Mouse (Mus musculus): ENCODE data around the gene Fyn. TPM values are rescaled to one million over a fixed set of nuclear protein-coding genes. Genes with fewer than 3 reads are reported as not detected.

The Fyn gene
- polyA plus RNA-seq, 1 experiment, result 56.4 TPM

DNA sequence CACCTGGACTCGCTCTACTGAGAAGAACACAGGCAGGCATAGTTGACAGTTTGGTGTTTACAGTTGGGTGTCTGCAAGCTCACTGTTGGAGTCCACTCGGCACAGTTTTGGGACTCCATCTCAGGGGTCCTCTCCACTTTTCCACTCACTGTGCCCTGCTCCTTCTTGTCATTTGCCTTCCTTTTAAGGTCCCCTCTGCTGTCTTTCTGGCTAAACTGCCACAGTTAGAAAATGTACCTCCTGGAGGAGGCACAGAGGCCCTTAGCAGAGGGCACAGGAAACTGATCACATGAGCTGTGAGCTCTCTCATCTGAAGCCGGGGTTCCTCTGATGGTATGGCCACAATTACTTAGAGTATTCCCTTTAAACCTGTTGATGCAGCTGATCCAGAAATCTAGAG is 120.3 kb downstream of the Fyn start:
- Histone ChIP-seq H3K4me3 (ENCODE audit: insufficient read depth, low read length) (no peak overlapping the region), H3K4me1 (ENCODE audit: control insufficient read depth, insufficient read depth, low read length) (peaks cover 18% of the 10 kb centered on the region), H3K27ac (ENCODE audit: insufficient read depth, low read length) (no peak overlapping the region)
- TF ChIP-seq POLR2A (IDR thresholded peaks at IDR 0.05; ENCODE audit: low read depth, low read length), result no peak
- no peak for TF ChIP-seq CTCF (IDR thresholded peaks at IDR 0.05; ENCODE audit: borderline replicate concordance, insufficient read depth, low read length)

DNA sequence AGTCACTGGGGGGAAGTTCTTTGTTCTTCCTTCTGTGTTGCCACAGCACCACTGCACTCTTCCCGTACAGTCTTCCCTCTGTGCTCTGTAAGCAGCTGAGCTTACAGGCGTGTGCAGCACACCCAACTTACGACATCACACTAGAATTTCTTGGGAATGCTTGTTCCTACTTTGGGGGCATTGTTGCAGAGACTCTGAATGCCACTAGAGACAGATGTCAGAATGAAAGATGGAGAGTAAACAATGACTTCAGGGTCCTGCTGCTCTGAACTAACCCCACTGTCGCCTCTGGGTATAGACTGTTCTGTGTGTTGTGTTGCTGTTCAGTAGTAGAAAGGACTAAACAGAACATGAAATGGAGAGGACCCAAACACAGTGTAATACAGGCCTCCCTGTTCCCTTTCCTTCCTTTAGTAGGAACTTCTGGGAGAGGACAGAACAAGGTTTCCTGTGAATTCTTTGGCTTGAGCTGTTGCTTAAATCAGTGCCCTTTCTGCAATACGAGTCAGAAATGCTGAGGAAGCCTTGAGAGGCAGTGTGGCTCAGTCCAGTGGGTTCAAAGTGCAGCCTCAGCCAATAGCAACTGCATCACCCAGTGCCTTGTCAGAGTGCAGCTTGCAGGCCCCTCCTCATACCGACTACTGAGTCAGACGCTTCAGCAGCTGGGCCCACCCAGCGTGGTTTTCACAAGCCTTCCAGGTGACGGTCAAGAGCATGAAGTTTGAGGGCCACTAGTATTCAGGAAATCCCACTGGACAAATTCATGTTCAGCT is 121.9 kb downstream of the Fyn start:
- no peak overlapping the region for H3K27ac ChIP-seq (ENCODE audit: insufficient read depth, low read length)
- TF ChIP-seq CTCF (IDR thresholded peaks at IDR 0.05; ENCODE audit: borderline replicate concordance, insufficient read depth, low read length) (no peak), POLR2A (IDR thresholded peaks at IDR 0.05; ENCODE audit: low read depth, low read length) (no peak)
- H3K4me1 ChIP-seq (ENCODE audit: control insufficient read depth, insufficient read depth, low read length), result peaks cover 17% of the 10 kb centered on the region

DNA sequence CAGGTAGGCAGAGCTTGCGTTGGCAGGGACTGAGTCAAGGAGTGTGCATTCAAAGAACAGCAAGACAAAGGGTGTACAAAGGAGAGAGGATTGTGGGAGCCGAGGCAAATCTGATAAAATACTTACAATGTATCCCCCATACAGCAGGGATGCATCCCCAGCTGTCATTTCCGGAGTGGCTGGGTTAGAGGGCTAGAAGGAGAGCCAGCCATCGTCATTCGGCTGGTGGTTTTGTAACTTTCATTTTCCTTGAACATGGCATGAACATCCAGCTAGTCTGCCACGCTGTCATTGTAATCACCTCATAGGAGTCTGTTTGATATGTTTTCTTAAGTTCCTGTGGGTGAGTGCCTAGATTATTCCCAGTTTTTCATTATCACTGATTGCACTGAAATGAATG is 123.5 kb downstream of the Fyn start:
- peaks cover 11% of the 10 kb centered on the region for H3K4me1 ChIP-seq (ENCODE audit: control insufficient read depth, insufficient read depth, low read length)
- H3K4me3 ChIP-seq (ENCODE audit: insufficient read depth, low read length), result no peak overlapping the region
- no peak for TF ChIP-seq POLR2A (IDR thresholded peaks at IDR 0.05; ENCODE audit: low read depth, low read length)
- TF ChIP-seq CTCF (IDR thresholded peaks at IDR 0.05; ENCODE audit: borderline replicate concordance, insufficient read depth, low read length), result no peak
- H3K27ac ChIP-seq (ENCODE audit: insufficient read depth, low read length), result no peak overlapping the region

More for the DNA sequence above, 121.9 kb downstream of the Fyn start:
- no peak overlapping the region for H3K4me3 ChIP-seq (ENCODE audit: insufficient read depth, low read length)

DNA sequence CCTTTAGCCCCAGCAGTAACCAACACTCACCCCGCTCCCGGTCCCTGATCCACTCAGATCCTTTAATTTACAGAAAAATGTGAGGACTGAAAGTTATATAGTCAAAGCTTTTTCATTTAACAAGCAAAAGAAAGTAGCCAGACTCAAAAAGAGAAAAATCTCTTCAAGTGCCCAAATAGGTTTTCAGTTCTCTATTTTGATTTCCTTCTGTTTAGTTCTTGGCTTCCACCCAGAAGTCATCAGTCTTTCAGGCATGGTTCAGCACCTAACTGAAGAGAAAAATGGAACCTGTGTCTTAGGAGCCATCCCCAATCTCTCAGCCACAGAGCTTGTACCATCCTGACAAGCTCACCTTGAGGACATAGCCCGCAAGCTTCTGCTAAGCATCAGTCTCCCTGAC is 124.4 kb downstream of the Fyn start:
- peaks cover 11% of the 10 kb centered on the region for H3K4me1 ChIP-seq (ENCODE audit: control insufficient read depth, insufficient read depth, low read length)
- TF ChIP-seq CTCF (IDR thresholded peaks at IDR 0.05; ENCODE audit: borderline replicate concordance, insufficient read depth, low read length) (no peak), POLR2A (IDR thresholded peaks at IDR 0.05; ENCODE audit: low read depth, low read length) (no peak)
- H3K27ac ChIP-seq (ENCODE audit: insufficient read depth, low read length), result no peak overlapping the region
- H3K4me3 ChIP-seq (ENCODE audit: insufficient read depth, low read length), result no peak overlapping the region

DNA sequence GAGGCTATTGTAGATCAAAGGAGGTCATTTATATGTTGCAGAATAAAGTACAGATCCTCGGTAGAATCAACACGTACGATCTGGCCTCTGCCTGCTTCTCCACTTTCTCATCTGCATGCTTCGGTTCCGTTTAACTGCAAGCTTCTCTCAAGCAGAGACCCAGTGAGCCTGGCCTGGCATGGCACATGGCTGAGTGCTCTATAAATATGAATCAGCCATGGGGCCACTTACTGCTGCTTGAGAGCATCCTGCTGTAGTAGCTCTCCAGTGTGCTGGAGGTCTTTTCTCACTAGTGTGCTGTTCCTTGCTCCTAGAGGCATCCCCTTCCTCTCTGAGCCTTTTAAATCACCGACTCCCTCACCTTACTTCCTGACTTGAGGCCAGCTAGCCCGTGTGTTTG is 130.0 kb downstream of the Fyn start:
- no peak overlapping the region for H3K27ac ChIP-seq (ENCODE audit: insufficient read depth, low read length)
- H3K4me3 ChIP-seq (ENCODE audit: insufficient read depth, low read length), result no peak overlapping the region
- TF ChIP-seq CTCF (IDR thresholded peaks at IDR 0.05; ENCODE audit: borderline replicate concordance, insufficient read depth, low read length), result no peak
- TF ChIP-seq POLR2A (IDR thresholded peaks at IDR 0.05; ENCODE audit: low read depth, low read length), result no peak
- no peaks in the 10 kb centered on the region for H3K4me1 ChIP-seq (ENCODE audit: control insufficient read depth, insufficient read depth, low read length)

DNA sequence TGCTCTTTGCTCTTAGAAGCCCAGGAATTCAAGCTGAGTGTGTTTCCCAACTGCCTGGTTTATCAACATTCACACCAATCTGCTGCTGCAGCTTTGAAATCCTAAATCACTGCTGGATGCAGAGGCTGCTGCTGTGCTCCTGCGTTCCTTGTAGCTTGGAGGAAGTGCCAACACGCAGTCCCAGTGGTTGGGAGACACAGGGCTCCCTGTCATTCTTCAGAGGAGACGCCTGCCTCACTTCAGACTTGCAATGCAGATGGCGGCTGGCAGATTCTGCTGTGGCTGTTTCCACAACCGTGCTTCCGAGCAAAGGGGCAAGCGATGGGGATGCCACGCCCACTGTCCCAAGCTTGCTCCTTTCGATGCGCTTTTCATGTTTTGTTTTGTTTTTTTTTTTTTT is 132.9 kb downstream of the Fyn start:
- H3K4me1 ChIP-seq (ENCODE audit: control insufficient read depth, insufficient read depth, low read length), result peaks cover 10% of the 10 kb centered on the region
- TF ChIP-seq CTCF (IDR thresholded peaks at IDR 0.05; ENCODE audit: borderline replicate concordance, insufficient read depth, low read length), result no peak
- TF ChIP-seq POLR2A (IDR thresholded peaks at IDR 0.05; ENCODE audit: low read depth, low read length), result no peak
- no peak overlapping the region for H3K4me3 ChIP-seq (ENCODE audit: insufficient read depth, low read length)
- H3K27ac ChIP-seq (ENCODE audit: insufficient read depth, low read length), result no peak overlapping the region

DNA sequence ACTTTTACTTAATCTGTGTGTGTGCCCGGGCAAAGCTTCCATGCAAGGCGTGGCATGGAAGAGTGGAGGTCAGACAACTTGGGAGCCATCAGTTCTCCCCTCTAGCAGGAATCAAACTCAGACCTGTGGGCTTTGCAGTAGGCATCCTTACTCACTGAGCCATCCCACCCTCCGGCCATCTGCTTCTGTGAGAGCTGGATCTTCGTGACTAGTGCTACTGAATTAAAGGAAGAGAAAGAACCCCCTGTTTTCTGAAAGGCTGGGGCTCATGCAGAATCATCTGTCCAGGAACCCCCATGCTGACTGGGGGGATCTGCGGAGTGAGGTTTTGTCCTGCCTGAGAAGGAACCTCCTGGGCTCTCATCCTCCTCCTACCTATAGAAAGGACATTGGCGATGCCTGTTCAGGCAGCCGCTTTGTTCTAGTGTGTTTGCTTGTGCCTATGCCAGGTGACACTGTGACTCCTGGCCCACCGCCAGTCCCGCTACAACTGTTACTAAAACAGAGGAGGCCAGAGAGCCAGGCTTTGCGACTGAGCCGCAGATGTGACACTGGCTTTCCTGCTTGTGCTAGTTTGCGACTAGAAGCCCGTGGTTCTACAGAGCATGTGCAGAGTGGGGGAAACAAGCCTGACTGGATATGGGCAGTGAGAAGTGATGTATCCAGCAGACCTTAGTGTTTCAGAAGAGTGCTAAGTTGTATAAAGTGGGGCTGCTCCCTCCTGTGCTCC is 133.5 kb downstream of the Fyn start:
- Histone ChIP-seq H3K4me3 (ENCODE audit: insufficient read depth, low read length) (no peak overlapping the region), H3K4me1 (ENCODE audit: control insufficient read depth, insufficient read depth, low read length) (peaks cover 10% of the 10 kb centered on the region), H3K27ac (ENCODE audit: insufficient read depth, low read length) (no peak overlapping the region)
- TF ChIP-seq POLR2A (IDR thresholded peaks at IDR 0.05; ENCODE audit: low read depth, low read length) (no peak), CTCF (IDR thresholded peaks at IDR 0.05; ENCODE audit: borderline replicate concordance, insufficient read depth, low read length) (no peak)

DNA sequence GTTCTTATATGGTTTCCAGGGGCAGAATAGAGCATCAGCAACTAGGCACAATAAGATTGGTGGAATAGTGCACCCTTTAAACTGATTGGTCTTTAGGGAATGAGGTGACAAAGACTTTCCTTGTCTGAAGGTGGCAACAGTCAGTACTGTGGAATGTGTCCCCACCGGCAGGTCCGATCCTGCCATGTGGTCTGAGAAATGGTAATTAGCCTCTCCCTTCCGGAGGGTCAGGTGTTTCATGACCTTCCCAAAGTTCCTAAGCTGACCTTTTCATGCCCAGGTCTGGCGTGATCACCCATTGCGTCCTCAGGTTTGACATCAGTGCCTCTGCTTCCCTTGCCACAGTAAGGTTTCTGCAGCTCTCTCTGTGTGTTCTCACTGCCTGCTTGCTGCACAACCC is 134.7 kb downstream of the Fyn start:
- Histone ChIP-seq H3K27ac (ENCODE audit: insufficient read depth, low read length) (no peak overlapping the region), H3K4me3 (ENCODE audit: insufficient read depth, low read length) (no peak overlapping the region), H3K4me1 (ENCODE audit: control insufficient read depth, insufficient read depth, low read length) (peaks cover 10% of the 10 kb centered on the region)
- no peak for TF ChIP-seq CTCF (IDR thresholded peaks at IDR 0.05; ENCODE audit: borderline replicate concordance, insufficient read depth, low read length)
- no peak for TF ChIP-seq POLR2A (IDR thresholded peaks at IDR 0.05; ENCODE audit: low read depth, low read length)

DNA sequence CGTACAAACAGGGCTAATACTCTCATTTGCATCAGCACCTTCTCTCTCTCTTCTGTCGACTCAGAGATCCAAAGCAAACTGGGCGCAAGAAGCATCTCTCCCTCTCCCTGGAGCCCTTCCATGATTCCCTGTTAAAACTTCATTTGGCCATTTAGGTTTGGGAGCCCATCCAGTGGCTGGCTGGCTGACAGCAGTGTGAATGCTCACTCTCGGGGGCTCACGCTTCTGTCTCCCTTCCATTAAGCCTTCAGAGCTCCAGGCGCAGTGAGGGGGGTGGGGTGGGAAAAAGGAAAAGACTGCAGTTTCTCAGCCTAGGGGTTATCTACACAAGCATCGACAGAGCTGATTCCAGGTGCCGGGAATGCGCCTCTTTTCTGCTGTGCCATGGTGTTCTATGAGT is 136.4 kb downstream of the Fyn start:
- H3K4me1 ChIP-seq (ENCODE audit: control insufficient read depth, insufficient read depth, low read length), result peaks cover 11% of the 10 kb centered on the region
- no peak overlapping the region for H3K27ac ChIP-seq (ENCODE audit: insufficient read depth, low read length)
- H3K4me3 ChIP-seq (ENCODE audit: insufficient read depth, low read length), result no peak overlapping the region
- TF ChIP-seq POLR2A (IDR thresholded peaks at IDR 0.05; ENCODE audit: low read depth, low read length), result no peak
- TF ChIP-seq CTCF (IDR thresholded peaks at IDR 0.05; ENCODE audit: borderline replicate concordance, insufficient read depth, low read length), result no peak

DNA sequence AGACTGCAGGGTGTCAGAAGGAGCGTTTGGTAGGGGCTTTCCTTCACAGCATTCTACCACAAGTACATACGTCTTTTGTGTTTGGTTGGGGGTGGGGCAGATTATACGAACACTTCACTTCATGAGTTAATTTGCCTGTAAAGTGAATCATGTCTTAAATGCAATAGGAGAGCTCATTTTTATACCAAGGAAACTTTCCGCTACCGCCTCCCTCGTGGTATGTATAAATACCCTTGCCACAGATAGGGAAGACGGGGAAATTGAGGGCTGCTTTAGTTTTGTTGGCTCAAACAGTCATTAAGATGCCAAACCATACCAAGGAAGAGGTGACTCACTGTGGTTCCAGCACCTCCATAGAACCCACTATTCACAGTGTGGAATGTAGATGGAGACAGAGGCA is 137.0 kb downstream of the Fyn start:
- peaks cover 13% of the 10 kb centered on the region for H3K4me1 ChIP-seq (ENCODE audit: control insufficient read depth, insufficient read depth, low read length)

More for the DNA sequence above, 137.0 kb downstream of the Fyn start:
- Histone ChIP-seq H3K27ac (ENCODE audit: insufficient read depth, low read length) (no peak overlapping the region), H3K4me3 (ENCODE audit: insufficient read depth, low read length) (no peak overlapping the region)
- TF ChIP-seq POLR2A (IDR thresholded peaks at IDR 0.05; ENCODE audit: low read depth, low read length) (no peak), CTCF (IDR thresholded peaks at IDR 0.05; ENCODE audit: borderline replicate concordance, insufficient read depth, low read length) (no peak)

Data from embryonic fibroblast, embryonic 13.5 days (primary cell).